Mouse (Mus musculus) bone marrow macrophage, adult 2 months (primary cell): ENCODE measurements at regions not wholly inside any gene's neighbourhood (a gene's known extent, or its start where the extent isn't known, plus 50 kb on each side); places are given as distances from the start of the nearest gene placed in this dataset.

ENCODE experiments used
- H3K27ac ChIP-seq: 2 replicates; pipeline ENCODE4 v1.5.1; 2012; ENCODE audit warnings: low read depth, low read length; ENCODE audit not compliant: insufficient read depth
- H3K4me1 ChIP-seq: 2 replicates; pipeline ENCODE4 v1.6.1; 2012; ENCODE audit warnings: low read length; ENCODE audit not compliant: control insufficient read depth, insufficient read depth
- H3K4me3 ChIP-seq: 2 replicates; pipeline ENCODE4 v1.5.1; 2012; ENCODE audit warnings: mild to moderate bottlenecking, low read length, moderate library complexity; ENCODE audit not compliant: insufficient read depth
- CTCF ChIP-seq: IDR thresholded peaks from 2 replicates; pipeline ENCODE4 v1.5.1; 2012; ENCODE audit warnings: low read depth, mild to moderate bottlenecking, low read length, moderate library complexity
- POLR2A ChIP-seq: IDR thresholded peaks from 2 replicates; pipeline ENCODE4 v1.6.1; 2012; ENCODE audit warnings: mild to moderate bottlenecking, low read depth, low read length, borderline replicate concordance

DNA sequence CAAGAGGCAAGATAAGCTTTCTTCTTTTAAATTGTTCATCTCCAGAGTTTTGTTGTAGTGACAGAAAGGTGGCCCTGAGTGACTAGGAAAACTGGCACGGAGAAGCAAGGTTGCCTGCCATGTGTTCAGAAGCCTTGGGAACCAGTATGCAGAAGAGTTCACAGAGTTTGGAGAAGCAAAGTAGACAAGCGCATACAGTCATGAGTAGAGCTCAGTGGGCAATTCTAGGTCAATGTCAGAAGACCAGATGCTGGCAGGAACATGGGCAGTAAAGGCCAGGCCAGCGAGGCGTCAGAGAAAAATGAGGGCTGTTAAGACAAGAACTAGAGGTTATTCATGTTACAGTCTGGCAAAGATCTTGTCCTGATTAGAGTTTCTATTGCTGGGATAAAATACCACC lies 172.7 kb downstream of the Tmem17 start:
- Histone ChIP-seq H3K4me1 (peaks cover 7% of the 10 kb centered on the region), H3K4me3 (no peak overlapping the region), H3K27ac (no peak overlapping the region)
- TF ChIP-seq CTCF: no peak
- TF ChIP-seq POLR2A: no peak

DNA sequence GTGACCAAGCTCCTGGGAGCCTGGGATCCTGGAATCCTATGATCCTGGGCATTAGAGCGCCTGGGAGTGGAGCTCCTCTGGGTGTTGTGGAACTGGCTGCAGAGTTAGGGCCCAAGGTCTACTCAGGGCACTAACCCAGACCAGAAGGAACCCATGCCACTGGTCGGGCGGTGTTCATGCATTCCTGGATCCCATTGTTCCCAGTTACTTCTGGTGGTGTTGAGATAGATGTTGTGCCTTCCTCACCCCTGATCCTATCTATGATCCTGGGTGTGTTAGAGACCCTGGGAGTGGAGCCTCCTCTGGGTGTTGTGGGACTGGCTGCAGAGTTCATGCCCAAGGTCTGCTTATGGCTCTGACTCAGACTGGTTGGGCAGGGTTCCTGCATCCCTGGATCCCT lies 169.9 kb downstream of the B3gnt2 start:
- TF ChIP-seq POLR2A (no peak), CTCF (no peak)
- H3K4me3 ChIP-seq: no peak overlapping the region
- H3K27ac ChIP-seq: no peak overlapping the region
- H3K4me1 ChIP-seq: peaks cover 32% of the 10 kb centered on the region

DNA sequence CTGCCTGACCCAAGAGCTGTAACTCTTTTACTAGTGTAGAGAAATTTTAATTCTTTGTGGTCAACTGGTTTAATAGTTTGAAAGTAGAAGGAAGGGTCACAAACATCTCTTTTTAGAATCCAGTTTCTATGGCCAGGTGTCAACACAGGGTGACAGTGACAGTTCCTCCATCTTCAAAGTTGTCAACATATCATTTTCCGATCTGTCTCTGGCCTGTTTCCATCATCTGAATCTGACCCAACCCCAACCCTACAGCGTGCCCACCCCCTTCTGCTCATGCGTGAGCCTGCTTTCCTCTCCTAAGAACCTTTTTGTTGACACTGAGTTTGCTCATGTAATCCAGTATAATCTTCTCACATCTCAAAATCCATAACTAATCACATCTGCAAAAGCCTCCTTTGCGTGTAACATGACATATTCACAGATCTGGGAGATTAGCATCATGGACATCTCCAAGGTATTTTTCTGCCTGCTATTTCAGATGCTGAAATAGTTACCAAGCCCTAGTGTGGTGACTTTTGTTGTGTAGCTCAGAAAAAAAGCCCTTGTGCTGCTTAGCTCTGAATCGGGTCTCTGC lies 168.4 kb downstream of the B3gnt2 start:
- Histone ChIP-seq H3K4me3 (no peak overlapping the region), H3K27ac (peak overlapping the region; percentile 34), H3K4me1 (peaks cover 41% of the 10 kb centered on the region)
- TF ChIP-seq CTCF (no peak), POLR2A (no peak)

DNA sequence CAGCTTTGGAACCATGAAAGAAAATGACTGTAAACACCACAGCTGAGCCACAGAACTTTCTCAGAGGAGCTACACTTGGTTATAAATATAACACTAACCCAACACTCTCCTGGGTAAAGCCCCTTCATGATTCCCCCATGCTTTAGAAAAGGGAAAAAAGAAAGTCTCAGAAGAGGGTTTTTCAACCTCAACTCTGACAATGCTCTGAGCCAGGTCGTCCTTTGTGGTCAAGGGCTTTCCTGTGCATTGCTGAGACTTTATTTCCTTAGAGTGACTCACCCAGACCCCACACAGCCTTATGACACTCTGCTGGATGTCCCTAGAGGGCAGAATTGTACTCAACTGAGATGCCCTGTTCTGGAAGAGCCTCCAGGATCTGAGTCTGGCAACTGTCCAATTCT lies 167.8 kb downstream of the B3gnt2 start:
- Histone ChIP-seq H3K4me1 (peaks cover 43% of the 10 kb centered on the region), H3K27ac (peak overlapping the region; percentile 34)

DNA sequence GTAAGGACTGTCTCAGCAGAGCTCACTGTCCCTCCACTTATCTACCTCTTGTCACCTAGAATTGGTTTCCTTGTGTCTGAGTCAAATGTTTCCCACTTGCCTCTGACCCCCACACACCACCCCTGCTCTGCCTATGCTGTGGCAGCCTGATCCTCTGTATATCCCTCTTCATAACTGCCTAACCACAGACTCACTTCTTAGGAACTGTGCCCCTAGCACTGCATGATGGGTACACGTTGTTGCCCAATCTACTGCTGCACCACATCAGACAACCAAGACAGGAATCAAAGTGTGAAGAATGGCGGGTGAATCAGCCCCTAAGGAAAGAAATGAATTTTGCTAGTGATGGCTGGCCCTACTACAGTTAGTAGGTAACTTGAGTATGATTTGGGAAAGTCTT lies 167.4 kb downstream of the B3gnt2 start:
- Histone ChIP-seq H3K27ac (0 out of 2 replicates have a peak overlapping the region, but pooled peaks have one; percentile 6), H3K4me3 (no peak overlapping the region), H3K4me1 (peaks cover 45% of the 10 kb centered on the region)
- TF ChIP-seq CTCF: no peak
- no peak for TF ChIP-seq POLR2A

More for the DNA sequence above, 167.8 kb downstream of the B3gnt2 start:
- TF ChIP-seq CTCF: no peak
- TF ChIP-seq POLR2A: no peak
- H3K4me3 ChIP-seq: no peak overlapping the region

DNA sequence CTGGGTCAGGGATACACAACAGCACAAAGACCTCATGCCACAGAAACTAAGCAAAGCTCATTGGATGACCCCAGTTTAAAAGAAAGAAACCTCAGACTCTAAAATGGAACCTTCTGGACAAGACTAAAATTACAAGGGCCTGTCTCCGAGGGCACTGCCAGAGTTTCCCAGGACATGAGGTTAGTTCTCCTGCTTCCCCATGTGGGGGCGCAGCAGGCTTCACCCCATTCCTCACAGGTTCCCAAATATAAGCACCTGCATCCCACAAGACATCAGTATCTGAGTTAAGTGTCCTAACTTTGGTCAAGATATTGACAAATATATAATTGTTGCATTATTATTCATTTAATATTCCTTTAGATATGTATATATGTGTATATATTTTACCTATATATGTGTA lies 166.8 kb downstream of the B3gnt2 start:
- H3K27ac ChIP-seq: no peak overlapping the region
- H3K4me3 ChIP-seq: no peak overlapping the region
- H3K4me1 ChIP-seq: peaks cover 47% of the 10 kb centered on the region
- TF ChIP-seq CTCF (no peak), POLR2A (no peak)

DNA sequence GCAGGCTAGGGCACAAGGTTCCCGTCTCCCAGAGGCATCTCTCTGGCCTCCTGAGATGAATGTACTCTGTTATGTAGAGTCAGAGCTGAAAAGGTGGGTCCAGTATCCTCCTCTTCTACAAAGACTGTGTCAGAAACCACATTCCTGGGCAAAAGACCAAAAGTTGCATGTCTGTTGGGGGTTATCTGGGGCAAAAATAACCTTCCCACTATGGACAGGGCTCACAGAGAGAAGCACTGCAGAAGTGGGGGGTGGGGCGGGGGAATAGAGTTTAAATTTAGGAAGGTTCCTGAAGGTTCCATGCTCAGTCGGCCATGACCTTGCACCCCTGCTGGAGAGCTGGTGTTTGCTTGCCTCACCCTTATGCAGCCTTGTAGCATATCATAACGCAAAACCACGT lies 165.9 kb downstream of the B3gnt2 start:
- TF ChIP-seq CTCF (no peak), POLR2A (no peak)
- Histone ChIP-seq H3K4me3 (no peak overlapping the region), H3K4me1 (peaks cover 47% of the 10 kb centered on the region), H3K27ac (peak overlapping the region; percentile 81)

DNA sequence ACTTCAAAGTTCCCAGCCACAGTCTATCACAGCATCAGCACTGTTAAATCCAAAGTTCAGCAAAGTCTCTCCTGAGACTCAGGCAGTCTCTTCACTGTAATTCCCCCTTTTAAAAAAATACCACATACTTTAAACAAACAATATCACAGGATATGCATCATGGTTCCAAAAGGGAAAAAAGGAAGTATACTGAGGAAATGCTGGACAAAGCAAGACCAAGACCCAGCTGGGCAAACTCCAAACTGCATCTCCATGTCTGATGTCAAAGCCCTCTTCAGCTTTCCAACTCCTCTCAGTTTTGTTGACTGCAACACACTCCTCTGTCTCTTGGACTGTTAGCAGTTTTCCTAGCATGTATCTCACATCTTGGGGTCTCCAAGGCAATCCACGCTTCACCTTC lies 165.5 kb downstream of the B3gnt2 start:
- TF ChIP-seq CTCF (no peak), POLR2A (no peak)
- no peak overlapping the region for H3K4me3 ChIP-seq
- peaks cover 47% of the 10 kb centered on the region for H3K4me1 ChIP-seq
- peak overlapping the region; percentile 81 for H3K27ac ChIP-seq

DNA sequence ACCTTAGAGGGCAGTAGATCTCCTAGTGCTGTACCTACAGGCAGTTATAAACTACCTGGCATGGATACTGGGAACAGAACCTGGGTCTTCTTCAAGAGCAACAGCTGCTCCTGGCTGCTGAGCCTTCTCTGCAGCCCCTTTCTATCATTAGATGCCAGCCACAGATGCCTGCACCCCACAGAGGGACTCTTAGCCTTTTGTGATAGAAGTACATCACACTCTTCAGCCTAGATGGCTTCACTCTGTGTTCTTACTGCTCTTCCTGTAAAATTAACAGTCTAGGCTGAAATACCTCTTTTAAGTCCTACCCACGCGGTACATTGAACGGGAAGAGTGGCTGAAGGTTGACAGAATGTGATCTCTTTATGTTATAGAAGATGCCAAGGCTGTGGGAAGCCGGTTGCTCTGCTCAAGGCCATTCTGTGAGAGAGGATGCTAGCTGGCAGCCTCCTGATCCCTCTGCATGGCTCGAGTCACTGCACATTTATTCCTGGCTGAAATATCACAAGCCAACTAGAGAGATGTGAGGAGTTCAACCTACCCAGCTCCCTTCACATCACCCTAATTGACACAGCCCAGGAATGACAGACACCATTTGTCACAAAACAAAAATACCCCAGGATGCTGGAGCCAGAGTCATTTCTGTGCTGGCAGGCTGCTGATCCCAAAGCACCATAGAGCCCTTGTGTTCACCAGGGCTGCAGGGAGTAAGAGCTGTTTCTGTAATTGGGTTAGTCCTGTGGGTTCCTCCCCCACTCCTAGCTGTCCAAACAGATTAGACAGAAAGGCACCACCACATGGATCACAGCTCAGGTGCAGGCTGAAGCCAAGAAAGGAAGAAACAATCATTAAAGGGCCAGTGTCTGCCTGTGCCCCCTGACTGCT lies 162.5 kb downstream of the B3gnt2 start:
- no peak overlapping the region for H3K4me3 ChIP-seq
- no peak for TF ChIP-seq CTCF
- TF ChIP-seq POLR2A: no peak
- peaks cover 36% of the 10 kb centered on the region for H3K4me1 ChIP-seq
- no peak overlapping the region for H3K27ac ChIP-seq

DNA sequence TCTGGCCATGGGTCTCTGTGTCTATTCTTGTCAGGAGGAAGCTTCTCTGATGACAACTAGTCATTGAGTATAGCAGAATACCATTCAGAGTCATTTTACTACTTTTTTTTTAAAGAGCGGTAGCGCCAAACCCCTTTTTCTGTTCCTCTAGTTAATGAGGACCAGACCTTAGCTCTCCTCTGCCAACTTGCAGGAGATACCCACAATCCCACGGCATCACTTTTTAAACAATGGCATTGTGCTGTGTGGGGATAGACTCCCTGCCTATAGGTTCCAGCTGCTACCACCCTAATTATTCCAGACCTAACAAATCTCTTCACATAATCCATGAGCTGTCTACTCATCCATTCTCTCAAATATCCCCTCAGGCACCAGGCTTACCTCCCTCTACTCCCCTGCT lies 154.7 kb downstream of the B3gnt2 start:
- Histone ChIP-seq H3K4me1 (peaks cover 10% of the 10 kb centered on the region), H3K4me3 (no peak overlapping the region), H3K27ac (no peak overlapping the region)
- no peak for TF ChIP-seq POLR2A
- TF ChIP-seq CTCF: no peak
